Mouse (Mus musculus) spleen, adult 2 months (tissue): Measurements from ENCODE around the gene Slc44a2.

Source experiments
- CTCF ChIP-seq: fragments of 200-500 bp; IDR thresholded peaks from 2 replicates; pipeline ENCODE4 v1.5.1; 2011; ENCODE audit warnings: mild to moderate bottlenecking, inconsistent platforms; ENCODE audit not compliant: insufficient read depth, insufficient read length, insufficient replicate concordance; ENCODE audit errors: extremely low read depth
- POLR2A ChIP-seq: fragments of 200-500 bp; IDR thresholded peaks from 2 replicates; pipeline ENCODE4 v1.6.1; 2011; ENCODE audit warnings: low read depth, low read length, inconsistent platforms

- TF ChIP-seq CTCF (no peak), POLR2A (no peak)
Observed at GRCm38 (mm10) chr9:21290589-21290988, 29.9 kb upstream of the Slc44a2 start.
